Mouse (Mus musculus) brain, embryonic 14.5 days (tissue): ENCODE measurements at regions not wholly inside any gene's neighbourhood (a gene's known extent, or its start where the extent isn't known, plus 50 kb on each side); places are given as distances from the start of the nearest gene placed in this dataset.

Source experiments
- CTCF ChIP-seq: fragments of 200-500 bp; IDR thresholded peaks from 2 replicates; pipeline ENCODE4 v1.5.1; 2012; ENCODE audit warnings: inconsistent platforms, mild to moderate bottlenecking, moderate library complexity, borderline replicate concordance; ENCODE audit not compliant: insufficient read depth, insufficient read length; ENCODE audit errors: extremely low read depth
- POLR2A ChIP-seq: fragments of 200-500 bp; IDR thresholded peaks from 2 replicates; pipeline ENCODE4 v1.6.1; 2012; ENCODE audit warnings: mild to moderate bottlenecking, inconsistent platforms, borderline replicate concordance; ENCODE audit not compliant: poor library complexity, insufficient read depth, insufficient read length, severe bottlenecking; ENCODE audit errors: extremely low read depth

DNA sequence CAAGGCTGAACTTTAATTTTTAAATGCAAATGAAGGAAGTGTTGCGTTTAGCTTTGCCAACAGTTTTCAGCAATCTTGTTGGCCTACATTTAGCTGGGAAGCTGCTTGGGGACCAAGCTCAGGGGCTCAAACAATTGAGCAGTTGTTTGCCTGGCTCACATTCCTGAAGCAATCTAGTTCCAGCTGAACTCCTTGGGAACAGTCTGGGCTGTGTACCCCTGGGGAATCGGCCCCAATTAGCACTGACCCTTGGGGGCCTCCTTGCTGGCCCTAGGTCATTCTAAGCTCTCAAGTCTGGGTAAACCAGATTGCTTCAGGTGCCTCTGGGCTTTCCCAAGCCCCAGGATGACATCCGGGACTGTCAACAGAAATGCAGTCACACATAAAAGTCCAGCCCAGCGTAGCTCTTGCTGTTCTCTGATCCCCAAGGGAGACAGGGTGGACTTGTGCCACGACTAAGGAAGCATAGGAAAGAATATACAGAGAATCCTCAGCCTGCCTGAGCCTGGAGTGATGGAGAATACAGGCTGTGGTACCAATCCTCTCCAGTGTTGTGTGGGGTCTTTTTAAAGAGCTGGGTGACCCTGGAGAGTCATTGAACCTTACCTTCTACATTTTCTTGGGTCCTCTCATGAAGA is 440.4 kb downstream of the Sox2 start:
- no peak for TF ChIP-seq CTCF
- TF ChIP-seq POLR2A = no peak
